Comparison of ENCODE assay signal across 31 mouse cellular contexts in genomic region chr1:92781862-92782261, GRCm38 (mm10). TPM values are rescaled to one million over a fixed set of nuclear protein-coding genes. Genes with fewer than 3 reads are reported as not detected.
DNase-seq lines count a peak whose midpoint lies in the region; ATAC-seq and TF ChIP-seq lines count a peak whose summit lies in the region.
"Had no signal": no experiment of that assay in that cellular context is flagged by ENCODE, and none has a peak within 500 bp of the region (broad histone marks: within the 10 kb centered on the region; RNA-seq: fewer than 3 reads in every experiment).

No protein-coding gene starts in this region.

- no peaks in the 10 kb centered on the region for H3K4me1 ChIP-seq in forebrain, postnatal 0 days (ENCODE audit: insufficient read depth)
- peaks cover under 1% of the 10 kb centered on the region for H3K4me1 ChIP-seq in forebrain, embryonic 12.5 days
- H3K4me1 ChIP-seq: hindbrain, embryonic 15.5 days; midbrain, embryonic 15.5 days; stomach, embryonic 15.5 days had no signal

- no peak for TF ChIP-seq CTCF in forebrain, postnatal 0 days (IDR thresholded peaks at IDR 0.05; ENCODE audit: low read depth)

- no peak overlapping the region for H3ac ChIP-seq in myocyte (ENCODE audit: control insufficient read depth, insufficient read length)

- no peak overlapping the region for H3K4me3 ChIP-seq in forebrain, postnatal 0 days (ENCODE audit: low read depth, low read length)
- H3K4me3 ChIP-seq in forebrain, embryonic 12.5 days (replicated peaks) = no peak overlapping the region
- no peak overlapping the region for H3K4me3 ChIP-seq in myocyte
- H3K4me3 ChIP-seq: embryonic facial prominence, embryonic 13.5 days; heart, embryonic 12.5 days; hindbrain, embryonic 15.5 days; limb, embryonic 10.5 days; limb, embryonic 15.5 days; midbrain, embryonic 15.5 days; stomach, embryonic 15.5 days had no signal

- H3K27ac ChIP-seq in forebrain, postnatal 0 days (ENCODE audit: low read depth, low read length) = no peak overlapping the region
- no peak overlapping the region for H3K27ac ChIP-seq in forebrain, embryonic 12.5 days
- H3K27ac ChIP-seq: embryonic facial prominence, embryonic 13.5 days; hindbrain, embryonic 15.5 days; limb, embryonic 15.5 days; liver, embryonic 14.5 days; macrophage; midbrain, embryonic 15.5 days; stomach, embryonic 15.5 days had no signal

- no peak for DNase-seq in forebrain, postnatal 0 days
- peak; percentile 39 for DNase-seq in layer of hippocampus, adult 9-11 months
- DNase-seq in layer of hippocampus, postnatal 10 days (ENCODE audit: low spot score in 2 of 2) = no peak
- peak; percentile 75 for DNase-seq in brain, adult 2 months (ENCODE audit: low read depth, low spot score)
- no peak for DNase-seq in heart, adult 11 months
- DNase-seq: adrenal gland, postnatal 10 days; cerebellum, adult 11-12 months; cerebellum, adult 9-11 months; embryo, embryonic 11 days; gastrocnemius, postnatal 25 days; heart, adult 18-20 months; heart, postnatal 4 days; kidney, adult 11 months; kidney, postnatal 14 days; lung, adult 2 months; right cerebral cortex, postnatal 25 days; thymus, adult 18-20 months; thymus, postnatal 25 days had no signal

- H3K4me2 ChIP-seq in forebrain, postnatal 0 days (ENCODE audit: low read depth) = no peak overlapping the region
- no peak overlapping the region for H3K4me2 ChIP-seq in forebrain, embryonic 12.5 days
- H3K4me2 ChIP-seq in myocyte (ENCODE audit: low read depth) = peak overlapping the region; percentile 37
- H3K4me2 ChIP-seq: embryonic facial prominence, embryonic 13.5 days; heart, embryonic 12.5 days; hindbrain, embryonic 15.5 days; limb, embryonic 15.5 days; midbrain, embryonic 15.5 days; stomach, embryonic 15.5 days had no signal

- peak; percentile 53 for ATAC-seq in forebrain, postnatal 0 days
- ATAC-seq in forebrain, embryonic 12.5 days (ENCODE audit: low FRiP score) = no peak
- ATAC-seq: inflammation-experienced regulatory T-cells, adult 6 months; midbrain, embryonic 15.5 days; Patski had no signal

- no peak for TF ChIP-seq POLR2A in myocyte (IDR thresholded peaks at IDR 0.05; ENCODE audit: insufficient read length, low read depth)

- no peaks in the 10 kb centered on the region for H3K27me3 ChIP-seq in forebrain, postnatal 0 days (ENCODE audit: insufficient read depth, low read length)
- no peaks in the 10 kb centered on the region for H3K27me3 ChIP-seq in forebrain, embryonic 12.5 days
- H3K27me3 ChIP-seq in myocyte (ENCODE audit: control insufficient read depth, insufficient read depth, insufficient read length) = no peaks in the 10 kb centered on the region
- H3K27me3 ChIP-seq: hindbrain, embryonic 15.5 days; limb, embryonic 15.5 days; midbrain, embryonic 15.5 days; Patski; stomach, embryonic 15.5 days had no signal

- no peaks in the 10 kb centered on the region for H3K36me3 ChIP-seq in forebrain, postnatal 0 days (ENCODE audit: insufficient read depth)
- no peaks in the 10 kb centered on the region for H3K36me3 ChIP-seq in forebrain, embryonic 12.5 days (replicated peaks)
- H3K36me3 ChIP-seq in myocyte (ENCODE audit: control insufficient read depth, insufficient read depth) = no peaks in the 10 kb centered on the region
- H3K36me3 ChIP-seq: embryonic facial prominence, embryonic 13.5 days; heart, embryonic 12.5 days; hindbrain, embryonic 15.5 days; limb, embryonic 10.5 days; limb, embryonic 15.5 days; midbrain, embryonic 15.5 days; stomach, embryonic 15.5 days had no signal

- no peaks in the 10 kb centered on the region for H3K79me2 ChIP-seq in myocyte (ENCODE audit: control insufficient read depth, insufficient read depth)

- 59% methylated on average over 4 of the region's 4 CpGs for WGBS in forebrain, postnatal 0 days
- 90% methylated on average over 4 of the region's 4 CpGs for WGBS in forebrain, embryonic 12.5 days

- H3K9ac ChIP-seq in forebrain, postnatal 0 days = no peak overlapping the region
- no peak overlapping the region for H3K9ac ChIP-seq in forebrain, embryonic 12.5 days
- H3K9ac ChIP-seq: embryonic facial prominence, embryonic 13.5 days; heart, embryonic 12.5 days; hindbrain, embryonic 15.5 days; limb, embryonic 15.5 days; liver, embryonic 14.5 days; midbrain, embryonic 15.5 days; stomach, embryonic 15.5 days had no signal

- H3K9me3 ChIP-seq in forebrain, postnatal 0 days (ENCODE audit: low read length) = no peaks in the 10 kb centered on the region
- no peaks in the 10 kb centered on the region for H3K9me3 ChIP-seq in forebrain, embryonic 12.5 days
- H3K9me3 ChIP-seq: embryonic facial prominence, embryonic 13.5 days; heart, embryonic 12.5 days; hindbrain, embryonic 15.5 days; limb, embryonic 10.5 days; limb, embryonic 15.5 days; midbrain, embryonic 15.5 days; stomach, embryonic 15.5 days had no signal

TF ChIP-seq in myocyte, 11 proteins besides CTCF, POLR2A, EP300 and RAD21:
- no peak for TF ChIP-seq POLR2AphosphoS2 (IDR thresholded peaks at IDR 0.05; ENCODE audit: insufficient read length, low read depth)
- no peak for TF ChIP-seq E2F4 (IDR thresholded peaks at IDR 0.05; ENCODE audit: insufficient read depth)
- no peak for TF ChIP-seq CEBPB (IDR thresholded peaks at IDR 0.05; ENCODE audit: insufficient read depth, poor library complexity, severe bottlenecking)
- no peak for TF ChIP-seq MYOG (IDR thresholded peaks at IDR 0.05; ENCODE audit: control insufficient read depth in 1 of 3, insufficient read depth in 1 of 3, insufficient read length in 2 of 3, low read depth in 2 of 3)
- TF ChIP-seq SRF (IDR thresholded peaks at IDR 0.05; ENCODE audit: control insufficient read depth, insufficient read length, low read depth) = no peak
- no peak for TF ChIP-seq USF1 (IDR thresholded peaks at IDR 0.05; ENCODE audit: low read depth)

RNA-seq across cellular contexts. Expression of gene Gpc1, which starts 49.6 kb away (rescaled TPM):
- 132 and 173 TPM in 2 replicates for total RNA-seq in forebrain, postnatal 0 days (2014; rRNA removed)
- 47.4 and 52.8 TPM in 2 replicates for polyA plus RNA-seq in forebrain, postnatal 0 days (2015; fragmentation: Nextera tagmentation; extraction: Ambion mirVana)
- 124 and 160 TPM in 2 replicates for polyA plus RNA-seq in forebrain, embryonic 12.5 days (2016; fragmentation: Nextera tagmentation; extraction: Ambion mirVana)
- total RNA-seq in layer of hippocampus, postnatal 10 days (2021) = 100 to 1,000 TPM; 157 to 166 TPM
- polyA plus RNA-seq in myocyte (2012; fragmentation: generic; extraction: Trizol) = 930 TPM

Comparison
In these comparisons a context has a peak if more than half of its experiments do, and no peak if none do; other contexts are left out.
1. DNase-seq: peak in layer of hippocampus, adult 9-11 months (single experiment) and brain, adult 2 months (single experiment); none in forebrain, postnatal 0 days (single experiment), layer of hippocampus, postnatal 10 days (0 of 2) and heart, adult 11 months (single experiment).